Mouse (Mus musculus) heart, embryonic 10.5 days (tissue): ENCODE measurements at regions not wholly inside any gene's neighbourhood (a gene's known extent, or its start where the extent isn't known, plus 50 kb on each side); places are given as distances from the start of the nearest gene placed in this dataset.
"Not testable (repeated sequence)": the region's sequence is repeated elsewhere in the genome, so short reads cannot be mapped to it uniquely, and the experiment has no call there.

Source experiments
- DNase-seq: peaks from one replicate; pipeline ENCODE4 v3.0.0-alpha.2; 2017; ENCODE audit warnings: low spot score
- H3K27ac ChIP-seq: fragments of 300-500 bp; sonication (generic); 2 replicates; pipeline ENCODE4 v1.5.1; 2016; ENCODE audit warnings: mild to moderate bottlenecking
- H3K27me3 ChIP-seq: fragments of 300-500 bp; sonication (generic); 2 replicates; pipeline ENCODE4 v1.6.1; 2016; ENCODE audit warnings: mild to moderate bottlenecking; ENCODE audit not compliant: poor library complexity, insufficient read depth, severe bottlenecking
- H3K36me3 ChIP-seq: fragments of 300-500 bp; sonication (generic); 2 replicates; pipeline ENCODE4 v1.6.1; 2016; ENCODE audit warnings: mild to moderate bottlenecking, moderate library complexity
- H3K4me1 ChIP-seq: fragments of 300-500 bp; sonication (generic); 2 replicates; pipeline ENCODE4 v1.6.1; 2016; ENCODE audit warnings: mild to moderate bottlenecking
- H3K4me3 ChIP-seq: fragments of 300-500 bp; sonication (generic); 2 replicates; pipeline ENCODE4 v1.5.1; 2016; ENCODE audit warnings: mild to moderate bottlenecking, moderate library complexity
- H3K9me3 ChIP-seq: fragments of 300-500 bp; sonication (generic); 2 replicates; pipeline ENCODE4 v1.6.1; 2016; ENCODE audit warnings: mild to moderate bottlenecking, moderate library complexity
- WGBS: fragments of 180-500 bp; shearing (Covaris S2); methylation state at CpG from one replicate; pipeline ENCODE4 v1.1.7; 2016; 5-methylcytosine and 5-hydroxymethylcytosine counted together

GRCm38 (mm10) chr4:29431493-29431892 is 618.6 kb downstream of the Epha7 start:
- not testable (repeated sequence) for H3K27ac ChIP-seq, H3K27me3 ChIP-seq, DNase-seq, H3K4me1 ChIP-seq, H3K4me3 ChIP-seq, H3K36me3 ChIP-seq, H3K9me3 ChIP-seq
- 73% methylated on average over 4 of the region's 4 CpGs for WGBS

GRCm38 (mm10) chr4:29463329-29463728 is 650.4 kb downstream of the Epha7 start:
- no peak overlapping the region for H3K27ac ChIP-seq
- 68% methylated on average over 5 of the region's 5 CpGs for WGBS
- H3K9me3 ChIP-seq, result no peaks in the 10 kb centered on the region
- H3K4me3 ChIP-seq, result no peak overlapping the region
- no peak for DNase-seq
- no peaks in the 10 kb centered on the region for H3K27me3 ChIP-seq
- no peaks in the 10 kb centered on the region for H3K4me1 ChIP-seq
- no peaks in the 10 kb centered on the region for H3K36me3 ChIP-seq

- no peaks in the 10 kb centered on the region for H3K27me3 ChIP-seq
- no peak overlapping the region for H3K4me3 ChIP-seq
- WGBS, result 67% methylated on average over 2 of the region's 2 CpGs
- H3K9me3 ChIP-seq, result no peaks in the 10 kb centered on the region
- no peaks in the 10 kb centered on the region for H3K36me3 ChIP-seq
- no peak for DNase-seq
- no peak overlapping the region for H3K27ac ChIP-seq
- no peaks in the 10 kb centered on the region for H3K4me1 ChIP-seq
Measured at GRCm38 (mm10) chr4:29466315-29466714, 653.4 kb downstream of the Epha7 start.

- H3K4me3 ChIP-seq, result no peak overlapping the region
- WGBS, result 74% methylated on average over 2 of the region's 2 CpGs
- H3K27me3 ChIP-seq, result no peaks in the 10 kb centered on the region
- no peak for DNase-seq
- no peaks in the 10 kb centered on the region for H3K9me3 ChIP-seq
- H3K36me3 ChIP-seq, result no peaks in the 10 kb centered on the region
- no peak overlapping the region for H3K27ac ChIP-seq
- H3K4me1 ChIP-seq, result no peaks in the 10 kb centered on the region
Measured at GRCm38 (mm10) chr4:29480384-29481092, 667.6 kb downstream of the Epha7 start.

GRCm38 (mm10) chr4:29481093-29481715 is 668.3 kb downstream of the Epha7 start:
- H3K27ac ChIP-seq, result no peak overlapping the region
- no peaks in the 10 kb centered on the region for H3K9me3 ChIP-seq
- DNase-seq, result no peak
- 31% methylated on average over 1 of the region's 1 CpGs for WGBS
- no peaks in the 10 kb centered on the region for H3K4me1 ChIP-seq
- no peaks in the 10 kb centered on the region for H3K36me3 ChIP-seq
- no peak overlapping the region for H3K4me3 ChIP-seq
- H3K27me3 ChIP-seq, result no peaks in the 10 kb centered on the region

- 83% methylated on average over 2 of the region's 2 CpGs for WGBS
- no peaks in the 10 kb centered on the region for H3K27me3 ChIP-seq
- H3K9me3 ChIP-seq, result no peaks in the 10 kb centered on the region
- no peak overlapping the region for H3K27ac ChIP-seq
- DNase-seq, result no peak
- H3K4me3 ChIP-seq, result no peak overlapping the region
- no peaks in the 10 kb centered on the region for H3K4me1 ChIP-seq
- no peaks in the 10 kb centered on the region for H3K36me3 ChIP-seq
Measured at GRCm38 (mm10) chr4:29482407-29482806, 669.5 kb downstream of the Epha7 start.

GRCm38 (mm10) chr4:29500844-29501243 is 687.9 kb downstream of the Epha7 start:
- Histone ChIP-seq H3K4me1 (no peaks in the 10 kb centered on the region), H3K9me3 (no peaks in the 10 kb centered on the region), H3K27me3 (no peaks in the 10 kb centered on the region), H3K27ac (no peak overlapping the region), H3K36me3 (no peaks in the 10 kb centered on the region), H3K4me3 (no peak overlapping the region)
- DNase-seq, result no peak
- WGBS, result 90% methylated on average over 1 of the region's 1 CpGs

- no peak for DNase-seq
- Histone ChIP-seq H3K4me1 (no peaks in the 10 kb centered on the region), H3K4me3 (no peak overlapping the region), H3K27me3 (no peaks in the 10 kb centered on the region), H3K27ac (no peak overlapping the region), H3K9me3 (no peaks in the 10 kb centered on the region), H3K36me3 (no peaks in the 10 kb centered on the region)
- 55% methylated on average over 4 of the region's 4 CpGs for WGBS
Measured at GRCm38 (mm10) chr4:29525051-29525450, 712.1 kb downstream of the Epha7 start.

- Histone ChIP-seq H3K9me3 (no peaks in the 10 kb centered on the region), H3K4me1 (no peaks in the 10 kb centered on the region), H3K4me3 (no peak overlapping the region), H3K27me3 (no peaks in the 10 kb centered on the region), H3K27ac (no peak overlapping the region), H3K36me3 (no peaks in the 10 kb centered on the region)
- DNase-seq, result no peak
- 77% methylated on average over 5 of the region's 5 CpGs for WGBS
Measured at GRCm38 (mm10) chr4:29525769-29526658, 713.1 kb downstream of the Epha7 start.
